Mouse (Mus musculus) induced T-regulatory cell, adult 2 months (primary cell): ENCODE measurements at regions not wholly inside any gene's neighbourhood (a gene's known extent, or its start where the extent isn't known, plus 50 kb on each side); places are given as distances from the start of the nearest gene placed in this dataset.

Experiments
- DNase-seq: peaks from one replicate; pipeline ENCODE4 v3.0.0-alpha.2; 2012; ENCODE audit warnings: low read depth

DNA sequence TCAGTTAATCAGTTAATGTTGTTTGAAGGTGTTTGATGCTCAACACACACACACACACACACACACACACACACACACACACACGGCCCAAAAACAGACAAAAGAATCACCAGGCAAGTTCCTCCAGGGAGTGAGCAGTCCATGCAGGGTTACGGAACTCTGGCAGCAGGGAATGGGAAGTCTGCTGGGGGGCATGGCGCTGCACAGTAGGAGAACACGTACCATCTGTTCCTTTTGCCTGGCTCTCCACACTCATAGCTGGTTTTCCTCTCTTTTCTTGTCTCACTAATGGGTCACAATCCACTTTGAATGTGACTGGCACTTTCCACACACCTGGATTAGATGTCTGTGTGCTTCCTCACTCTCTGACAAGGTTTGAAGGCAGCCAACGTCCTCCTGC is 151.8 kb downstream of the Rpl14 start:
- no peak for DNase-seq

DNA sequence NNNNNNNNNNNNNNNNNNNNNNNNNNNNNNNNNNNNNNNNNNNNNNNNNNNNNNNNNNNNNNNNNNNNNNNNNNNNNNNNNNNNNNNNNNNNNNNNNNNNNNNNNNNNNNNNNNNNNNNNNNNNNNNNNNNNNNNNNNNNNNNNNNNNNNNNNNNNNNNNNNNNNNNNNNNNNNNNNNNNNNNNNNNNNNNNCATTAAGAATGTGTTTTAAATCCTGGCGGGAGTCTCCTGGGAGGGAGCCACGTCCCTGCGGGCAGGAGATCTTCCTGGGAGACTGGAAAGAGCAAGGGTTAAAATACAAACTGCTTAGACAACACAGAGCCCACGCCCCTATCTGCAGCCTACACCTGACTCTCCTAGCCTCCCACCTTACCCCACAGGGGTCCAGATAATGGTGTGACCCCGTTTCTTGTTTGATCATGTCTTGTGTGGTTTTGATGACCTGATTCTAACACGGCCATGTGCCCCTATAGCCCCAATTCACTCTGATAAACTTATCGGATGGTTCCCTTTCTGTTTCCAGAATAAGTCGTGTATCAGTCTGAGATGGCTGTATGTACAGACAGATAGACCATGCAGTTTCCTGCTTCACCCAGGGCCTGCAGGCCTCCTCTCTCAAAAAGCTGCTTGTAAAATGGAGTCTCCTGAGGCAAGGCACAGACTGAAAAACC is 160.8 kb downstream of the Rpl14 start:
- DNase-seq, result no peak

DNA sequence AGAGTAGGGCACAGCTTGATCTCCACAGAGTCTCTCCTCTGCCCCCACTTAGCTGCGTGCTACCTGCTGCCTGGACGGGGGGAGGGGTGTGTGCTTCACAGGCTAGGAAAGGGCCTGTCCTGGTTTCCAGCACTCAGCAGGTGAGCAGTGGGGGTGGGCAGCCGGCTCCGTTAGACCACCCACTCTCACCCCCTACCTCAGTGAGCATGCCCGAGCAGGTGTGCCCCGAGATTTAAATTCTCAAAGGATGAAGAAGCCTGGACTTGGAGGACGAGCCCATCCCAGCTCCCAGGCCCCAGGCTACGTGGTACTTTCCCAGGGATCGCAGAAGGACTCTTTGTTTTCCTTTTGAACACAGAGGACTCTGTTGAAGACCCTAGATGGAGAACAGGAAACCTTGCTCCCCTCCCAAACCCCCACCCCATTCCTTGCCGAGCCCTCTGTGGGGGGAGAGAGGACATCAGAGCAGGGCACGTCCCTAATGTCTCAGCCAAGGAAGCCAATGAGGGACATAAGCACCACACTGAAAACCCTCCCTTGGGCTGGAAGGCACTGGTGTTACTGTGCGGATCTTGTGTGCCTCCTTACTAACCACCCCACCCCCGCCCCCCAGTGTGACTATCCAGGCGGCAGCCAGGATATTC is 161.5 kb downstream of the Rpl14 start:
- no peak for DNase-seq

GRCm38 (mm10) chr9:120733681-120734465 is 162.6 kb downstream of the Rpl14 start:
- DNase-seq, result no peak

DNA sequence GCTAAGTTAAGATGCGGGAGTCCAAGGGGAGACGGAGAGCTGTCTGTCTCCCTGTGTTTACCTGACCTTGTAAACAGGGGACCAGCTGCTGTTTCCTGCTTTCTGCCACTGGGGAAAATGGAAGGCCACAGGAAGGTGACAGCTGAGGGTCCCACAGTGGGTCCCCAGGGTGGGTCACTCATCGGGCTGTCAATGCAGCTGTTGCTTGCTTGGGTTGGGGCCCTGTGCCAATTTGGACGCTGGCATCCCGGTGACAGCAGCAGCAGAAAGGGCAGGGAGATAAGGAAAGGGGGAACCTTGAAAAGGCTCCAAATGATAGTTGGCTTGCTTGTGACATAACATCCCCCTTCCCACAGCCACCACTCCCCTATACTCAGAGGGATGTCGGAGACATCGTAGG is 164.0 kb downstream of the Rpl14 start:
- DNase-seq, result no peak

GRCm38 (mm10) chr9:120737956-120738355 is 166.7 kb downstream of the Rpl14 start:
- no peak for DNase-seq

GRCm38 (mm10) chr9:120739199-120739952 is 168.1 kb downstream of the Rpl14 start:
- DNase-seq, result no peak

GRCm38 (mm10) chr9:120739953-120740524 is 168.8 kb downstream of the Rpl14 start:
- DNase-seq, result no peak

DNA sequence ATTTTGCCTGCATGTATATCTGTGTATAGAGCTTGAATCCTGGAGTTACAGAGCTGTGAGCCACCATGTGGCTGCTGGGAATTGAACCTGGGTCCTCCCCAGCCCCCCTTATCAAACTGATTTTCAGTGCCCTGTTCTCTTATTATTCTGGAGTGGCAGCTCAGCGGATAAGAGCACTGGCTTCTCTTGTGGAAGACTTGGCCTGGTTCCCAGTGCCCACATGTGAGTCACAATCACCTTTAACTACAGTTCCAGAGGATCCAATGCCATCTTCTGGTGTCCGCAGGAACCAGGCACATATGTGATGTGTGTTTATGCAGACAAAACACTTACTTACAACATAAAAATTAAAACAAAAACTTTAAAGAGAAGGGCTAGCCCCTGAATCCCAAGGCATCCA is 170.3 kb downstream of the Rpl14 start:
- DNase-seq, result no peak

- DNase-seq, result no peak
These were observed 172.2 kb downstream of the Rpl14 start for GRCm38 (mm10) chr9:120743455-120743854.

DNA sequence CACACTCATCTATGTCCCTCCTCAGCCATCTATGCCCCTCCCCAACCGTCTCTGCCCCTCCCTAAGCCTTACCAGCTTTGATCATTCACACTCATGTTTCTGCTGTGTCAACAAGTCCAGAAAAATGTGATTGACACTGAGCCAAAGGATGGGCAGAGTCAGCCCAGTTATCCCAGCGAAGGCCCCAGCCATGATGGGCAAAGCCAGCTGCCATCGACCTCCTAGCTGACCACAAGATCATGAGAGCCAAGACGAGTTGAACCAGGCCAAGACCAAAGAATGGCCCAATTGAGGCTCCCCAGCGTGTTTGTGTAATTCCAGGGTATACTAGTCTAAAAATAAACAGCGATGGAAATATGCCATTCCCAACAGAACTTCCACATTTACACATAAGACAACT is 174.4 kb downstream of the Rpl14 start:
- no peak for DNase-seq

- DNase-seq, result no peak
These were observed 178.2 kb upstream of the Ctnnb1 start for GRCm38 (mm10) chr9:120750820-120751219.

DNA sequence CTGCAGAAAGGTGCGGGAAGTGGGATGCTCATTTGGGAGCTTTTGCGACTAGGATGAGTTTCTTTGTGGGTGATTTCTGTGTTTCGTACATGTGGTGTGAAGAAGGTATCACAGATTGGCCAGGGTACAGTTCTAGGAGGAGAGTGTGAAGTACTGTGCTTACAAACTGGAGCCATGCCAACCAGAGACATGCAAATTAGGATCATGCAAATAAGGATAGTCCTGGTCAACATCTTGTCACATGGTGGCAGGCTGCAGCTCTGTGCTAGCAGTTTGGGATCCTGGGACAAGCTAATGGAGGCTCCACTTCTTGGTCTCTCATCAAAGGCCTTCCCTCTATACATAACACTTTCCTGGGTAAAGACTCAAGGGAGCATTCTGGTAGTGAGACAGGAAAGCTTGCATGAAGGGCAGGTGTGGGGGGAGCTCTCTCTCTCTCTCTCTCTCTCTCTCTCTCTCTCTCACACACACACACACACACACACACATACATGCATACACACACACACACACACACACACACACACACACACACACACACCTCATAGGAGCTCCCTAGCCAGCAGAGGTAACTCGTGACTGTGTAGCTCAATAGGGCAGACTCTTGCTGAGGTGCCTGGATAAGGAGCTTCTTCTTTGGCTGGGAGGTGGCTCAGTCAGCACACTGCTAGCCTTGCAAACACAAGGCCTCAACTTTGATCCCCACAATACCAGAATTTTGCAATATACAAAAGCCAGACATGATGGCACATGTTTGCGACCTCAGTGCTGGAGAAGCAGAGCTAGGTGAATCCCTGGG is 177.1 kb upstream of the Ctnnb1 start:
- no peak for DNase-seq

DNA sequence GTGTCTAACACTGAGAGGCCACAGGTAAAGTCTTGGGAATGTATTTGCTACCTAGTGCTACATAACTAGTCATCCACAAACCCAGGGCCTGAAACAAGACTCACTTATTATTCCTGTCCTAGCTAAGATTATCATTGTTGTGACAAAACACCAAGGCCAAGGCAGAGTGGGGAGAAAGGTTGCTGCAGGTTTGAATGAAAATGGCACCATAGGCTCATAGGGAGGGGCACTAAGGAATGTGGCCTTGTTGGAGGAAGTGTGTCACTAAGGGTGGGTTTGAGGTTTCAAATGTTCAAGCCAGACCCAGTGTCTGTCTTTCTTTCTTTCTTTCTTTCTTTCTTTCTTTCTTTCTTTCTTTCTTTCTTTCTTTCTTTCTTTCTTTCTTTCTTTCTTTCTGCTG is 174.9 kb upstream of the Ctnnb1 start:
- DNase-seq, result no peak

- DNase-seq, result no peak
These were observed 173.5 kb upstream of the Ctnnb1 start for GRCm38 (mm10) chr9:120755486-120755885.

- no peak for DNase-seq
These were observed 171.0 kb upstream of the Ctnnb1 start for GRCm38 (mm10) chr9:120758003-120758402.

GRCm38 (mm10) chr9:120758632-120759031 is 170.4 kb upstream of the Ctnnb1 start:
- no peak for DNase-seq

DNA sequence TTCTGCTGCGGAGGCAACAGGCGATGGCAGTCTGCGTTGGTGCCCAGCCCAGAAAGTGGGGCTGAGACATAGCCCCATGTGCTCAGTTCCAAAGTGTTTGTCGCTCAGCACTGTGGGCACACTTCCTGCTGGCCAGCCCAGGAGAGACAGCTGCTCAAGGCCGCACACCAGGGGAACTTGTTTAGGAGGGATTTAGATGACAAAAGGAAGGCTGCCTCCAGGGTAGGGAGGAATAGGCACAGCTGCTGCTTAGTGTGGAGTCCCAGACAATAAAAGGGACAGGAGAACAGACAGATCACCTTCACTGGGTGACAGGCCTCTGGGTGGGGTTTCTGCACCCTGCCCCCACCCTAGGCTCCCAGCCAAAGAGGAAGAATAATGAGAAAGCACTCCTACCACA is 169.2 kb upstream of the Ctnnb1 start:
- no peak for DNase-seq

GRCm38 (mm10) chr9:120763802-120764201 is 165.2 kb upstream of the Ctnnb1 start:
- no peak for DNase-seq

DNA sequence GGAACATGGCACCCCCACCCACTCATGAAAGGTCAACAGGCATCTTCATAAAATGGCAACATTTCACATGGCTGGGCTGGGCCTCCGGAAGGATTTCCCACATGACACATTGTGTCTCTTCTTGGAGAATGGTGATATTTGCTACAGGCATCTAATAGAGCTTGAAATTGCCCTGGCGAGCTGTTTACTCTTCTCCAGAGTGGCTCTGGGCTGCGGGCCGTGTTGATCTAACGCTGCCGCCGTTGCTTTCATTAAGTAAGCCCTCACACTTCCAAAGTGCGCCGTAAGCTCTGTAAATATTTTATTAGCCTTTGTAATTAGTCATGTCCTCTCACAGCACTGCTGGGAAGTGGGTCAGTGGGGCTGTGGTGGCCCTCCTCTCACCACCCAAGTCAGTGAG is 164.4 kb upstream of the Ctnnb1 start:
- DNase-seq, result no peak

- no peak for DNase-seq
These were observed 163.7 kb upstream of the Ctnnb1 start for GRCm38 (mm10) chr9:120765292-120765691.
